ENCODE assay signal across 9 mouse cellular contexts in genomic region chr2:174283341-174283740, GRCm38 (mm10). TPM values are rescaled to one million over a fixed set of nuclear protein-coding genes. Genes with fewer than 3 reads are reported as not detected.
DNase-seq lines count a peak whose midpoint lies in the region; ATAC-seq and TF ChIP-seq lines count a peak whose summit lies in the region.
"Had no signal": no experiment of that assay in that cellular context is flagged by ENCODE, and none has a peak within 500 bp of the region (broad histone marks: within the 10 kb centered on the region; RNA-seq: fewer than 3 reads in every experiment).

No protein-coding gene starts in this region.

- peaks cover 5% of the 10 kb centered on the region; the same call in 1 of the 2 replicates for H3K4me1 ChIP-seq in lung, embryonic 15.5 days
- H3K4me1 ChIP-seq in forebrain, embryonic 15.5 days = peaks cover 9% of the 10 kb centered on the region
- H3K4me1 ChIP-seq in limb, embryonic 15.5 days = peaks cover 24% of the 10 kb centered on the region
- H3K4me1 ChIP-seq in stomach, postnatal 0 days (replicated peaks; ENCODE audit: control insufficient read depth, insufficient read depth) = no peaks in the 10 kb centered on the region

- peaks cover 72% of the 10 kb centered on the region for H3K36me3 ChIP-seq in lung, embryonic 15.5 days
- H3K36me3 ChIP-seq in forebrain, embryonic 15.5 days = peaks cover 41% of the 10 kb centered on the region
- H3K36me3 ChIP-seq in limb, embryonic 15.5 days = peaks cover 83% of the 10 kb centered on the region
- H3K36me3 ChIP-seq in stomach, postnatal 0 days (ENCODE audit: control insufficient read depth, insufficient read depth, low read length) = peaks cover 10% of the 10 kb centered on the region; the same call in 1 of the 2 replicates

- no peak overlapping the region for H3K27ac ChIP-seq in lung, embryonic 15.5 days
- H3K27ac ChIP-seq in forebrain, embryonic 15.5 days (replicated peaks) = no peak overlapping the region
- no peak overlapping the region for H3K27ac ChIP-seq in limb, embryonic 15.5 days
- H3K27ac ChIP-seq in stomach, postnatal 0 days (replicated peaks) = no peak overlapping the region
- H3K27ac ChIP-seq in left cerebral cortex, adult 2 months = no peak overlapping the region

- no peak overlapping the region for H3K9ac ChIP-seq in lung, embryonic 15.5 days
- H3K9ac ChIP-seq in forebrain, embryonic 15.5 days (replicated peaks) = no peak overlapping the region
- no peak overlapping the region for H3K9ac ChIP-seq in limb, embryonic 15.5 days
- no peak overlapping the region for H3K9ac ChIP-seq in stomach, postnatal 0 days (ENCODE audit: low read length)

- peaks cover 25% of the 10 kb centered on the region for H3K9me3 ChIP-seq in lung, embryonic 15.5 days
- H3K9me3 ChIP-seq in forebrain, embryonic 15.5 days = peaks cover 15% of the 10 kb centered on the region; the same call in 1 of the 2 replicates
- peaks cover 12% of the 10 kb centered on the region for H3K9me3 ChIP-seq in limb, embryonic 15.5 days
- H3K9me3 ChIP-seq in stomach, postnatal 0 days (ENCODE audit: control insufficient read depth, low read length) = 0 out of 2 replicates have a peak, but pooled peaks cover 7% of the 10 kb centered on the region

- TF ChIP-seq EP300 in stomach, postnatal 0 days (optimal IDR thresholded peaks at IDR 0.05) = no peak

- 51% methylated on average over 11 of the region's 11 CpGs for WGBS in lung, embryonic 15.5 days
- 43% methylated on average over 11 of the region's 11 CpGs for WGBS in forebrain, embryonic 15.5 days
- WGBS in limb, embryonic 15.5 days = 53% methylated on average over 11 of the region's 11 CpGs
- 61% methylated on average over 11 of the region's 11 CpGs for WGBS in stomach, postnatal 0 days

- H3K4me2 ChIP-seq in lung, embryonic 15.5 days = peak overlapping the region; percentile 50
- H3K4me2 ChIP-seq in forebrain, embryonic 15.5 days (replicated peaks) = peak overlapping the region; percentile 36
- peak overlapping the region; percentile 51 for H3K4me2 ChIP-seq in limb, embryonic 15.5 days
- H3K4me2 ChIP-seq in stomach, postnatal 0 days (replicated peaks; ENCODE audit: low read depth) = peak overlapping the region; percentile 46

- intact Hi-C loops in left cerebral cortex, adult 2 months (cut with DNase I) = loop anchor here (10.0 kb wide), 1 partner anchor 1099 kb away; no protein-coding TSS in a partner anchor

- H3K4me3 ChIP-seq in lung, embryonic 15.5 days = 0 out of 2 replicates have a peak overlapping the region, but pooled peaks have one; percentile 27
- H3K4me3 ChIP-seq in forebrain, embryonic 15.5 days = peak overlapping the region; percentile 13; the same call in 1 of the 2 replicates
- H3K4me3 ChIP-seq in limb, embryonic 15.5 days = peak overlapping the region; percentile 44
- H3K4me3 ChIP-seq in stomach, postnatal 0 days (ENCODE audit: low read depth, low read length) = peak overlapping the region; percentile 4; the same call in 1 of the 2 replicates
- no peak overlapping the region for H3K4me3 ChIP-seq in left cerebral cortex, adult 2 months
- H3K4me3 ChIP-seq: myocyte had no signal

- peaks cover 55% of the 10 kb centered on the region for H3K27me3 ChIP-seq in lung, embryonic 15.5 days
- H3K27me3 ChIP-seq in forebrain, embryonic 15.5 days = peaks cover 38% of the 10 kb centered on the region
- peaks cover 37% of the 10 kb centered on the region for H3K27me3 ChIP-seq in limb, embryonic 15.5 days
- H3K27me3 ChIP-seq in stomach, postnatal 0 days (ENCODE audit: control insufficient read depth, insufficient read depth, low read length) = no peaks in the 10 kb centered on the region

- DNase-seq in lung, postnatal 14 days = no peak
- no peak for DNase-seq in stomach, postnatal 0 days (ENCODE audit: low spot score)
- no peak for DNase-seq in right cerebral cortex, postnatal 14 days
- DNase-seq in left cerebral cortex, adult 2 months (ENCODE audit: extremely low spot score in 1 of 2, low spot score in 2 of 2) = no peak

- 0 out of 2 replicates have a peak, but pooled peaks have one; percentile 2 for TF ChIP-seq CTCF in stomach, postnatal 0 days (IDR thresholded peaks at IDR 0.05; ENCODE audit: low read depth)
- no peak for TF ChIP-seq CTCF in left cerebral cortex, adult 2 months (IDR thresholded peaks at IDR 0.05)

- ATAC-seq in lung, embryonic 15.5 days (ENCODE audit: borderline replicate concordance, extremely low read depth, low FRiP score, low TSS enrichment) = no peak
- no peak for ATAC-seq in forebrain, embryonic 15.5 days (replicated peaks)
- no peak for ATAC-seq in limb, embryonic 15.5 days (ENCODE audit: insufficient number of reproducible peaks, low FRiP score, low TSS enrichment, low read depth)
- no peak for ATAC-seq in stomach, postnatal 0 days (ENCODE audit: low FRiP score, low TSS enrichment)
- ATAC-seq: Patski had no signal

RNA-seq across cellular contexts. Expression of gene Gnas, which starts 0.8 kb away (rescaled TPM):
- 2,028 and 2,095 TPM in 2 replicates for polyA plus RNA-seq in lung, embryonic 15.5 days (2015; fragmentation: Nextera tagmentation; extraction: Ambion mirVana)
- polyA plus RNA-seq in forebrain, embryonic 15.5 days (2015; fragmentation: Nextera tagmentation; extraction: Ambion mirVana) = 1,144 and 1,250 TPM in 2 replicates
- 2,137 and 2,166 TPM in 2 replicates for polyA plus RNA-seq in limb, embryonic 15.5 days (2015; fragmentation: Nextera tagmentation; extraction: Ambion mirVana)
- polyA plus RNA-seq in stomach, postnatal 0 days (2015; fragmentation: Nextera tagmentation; extraction: Ambion mirVana) = 890 and 920 TPM in 2 replicates
- total RNA-seq in left cerebral cortex, adult 2 months (2021) = 1,000 to 10,000 TPM; 1,778 to 1,853 TPM
